Mouse (Mus musculus) kidney, postnatal 36 days (tissue): ENCODE measurements around the gene Cdh24.
"Not testable (repeated sequence)": the region's sequence is repeated elsewhere in the genome, so short reads cannot be mapped to it uniquely, and the experiment has no call there.

Experiments used
- DNase-seq, 2 experiments: peaks; one replicate each; pipeline ENCODE4 v3.0.0; 2021 to 2022; ENCODE audit warnings: mixed read lengths in 2 of 2

Cdh24 gene

GRCm38 (mm10) chr14:54642224-54642944 is 1.2 kb upstream of the Cdh24 start:
- no peak for DNase-seq

DNA sequence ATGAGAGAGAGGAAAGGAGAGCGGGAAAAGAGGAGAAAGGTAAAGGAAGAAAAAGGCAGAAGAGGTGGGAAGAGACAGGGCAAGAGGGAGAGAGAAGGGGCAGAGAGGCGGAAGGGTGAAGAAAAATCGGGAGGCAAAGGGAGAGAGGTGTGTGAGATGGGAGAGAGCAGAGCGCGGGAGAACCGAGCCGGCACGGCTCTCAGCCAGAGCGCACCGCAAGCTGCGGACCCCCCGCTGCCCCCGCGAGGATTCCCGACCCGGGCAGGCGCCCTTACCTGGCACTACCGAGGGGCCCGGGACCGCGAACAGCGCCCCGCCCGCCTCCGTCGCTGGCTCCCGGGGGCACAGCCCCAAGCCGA is 239 bp downstream of the Cdh24 start, which contains the start of gene Gm17606:
TSS of gene Gm17606 (plus strand) at position 7 of the 359 bp plus-strand sequence.
- DNase-seq = no peak

- DNase-seq = no peak
Observed at GRCm38 (mm10) chr14:54640121-54640520, 1.0 kb downstream of the Cdh24 start.

- DNase-seq = no peak
Observed at GRCm38 (mm10) chr14:54638210-54638609, 3.0 kb downstream of the Cdh24 start.

DNA sequence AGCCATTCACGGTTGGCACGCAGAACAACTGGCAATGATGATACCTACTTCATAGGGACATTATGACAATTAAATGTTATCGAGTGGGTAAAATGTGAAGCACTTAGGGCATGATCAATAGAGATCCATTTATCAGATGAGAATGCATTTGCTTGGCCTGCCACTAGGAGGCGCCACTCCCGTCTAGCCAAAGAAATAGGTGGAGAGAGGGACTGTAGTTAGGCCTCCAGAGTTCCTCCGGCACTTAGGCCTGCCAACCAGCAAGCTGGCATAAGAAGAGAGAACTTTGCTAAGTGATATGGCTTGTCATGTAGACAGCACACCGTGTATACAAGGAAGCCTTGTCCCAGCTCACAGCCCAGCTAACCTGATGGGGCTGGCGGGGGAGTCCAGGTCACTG is 4.2 kb downstream of the Cdh24 start:
- DNase-seq = peak; percentile 32 to 77

- DNase-seq = peak in 1 of 2 experiments; percentile 47
Observed at GRCm38 (mm10) chr14:54634182-54634581, 7.0 kb downstream of the Cdh24 start.

- no peak for DNase-seq
Observed at GRCm38 (mm10) chr14:54632252-54632651, 8.9 kb downstream of the Cdh24 start.

- no peak for DNase-seq
Observed at GRCm38 (mm10) chr14:54631240-54631599, 9.9 kb downstream of the Cdh24 start.

DNA sequence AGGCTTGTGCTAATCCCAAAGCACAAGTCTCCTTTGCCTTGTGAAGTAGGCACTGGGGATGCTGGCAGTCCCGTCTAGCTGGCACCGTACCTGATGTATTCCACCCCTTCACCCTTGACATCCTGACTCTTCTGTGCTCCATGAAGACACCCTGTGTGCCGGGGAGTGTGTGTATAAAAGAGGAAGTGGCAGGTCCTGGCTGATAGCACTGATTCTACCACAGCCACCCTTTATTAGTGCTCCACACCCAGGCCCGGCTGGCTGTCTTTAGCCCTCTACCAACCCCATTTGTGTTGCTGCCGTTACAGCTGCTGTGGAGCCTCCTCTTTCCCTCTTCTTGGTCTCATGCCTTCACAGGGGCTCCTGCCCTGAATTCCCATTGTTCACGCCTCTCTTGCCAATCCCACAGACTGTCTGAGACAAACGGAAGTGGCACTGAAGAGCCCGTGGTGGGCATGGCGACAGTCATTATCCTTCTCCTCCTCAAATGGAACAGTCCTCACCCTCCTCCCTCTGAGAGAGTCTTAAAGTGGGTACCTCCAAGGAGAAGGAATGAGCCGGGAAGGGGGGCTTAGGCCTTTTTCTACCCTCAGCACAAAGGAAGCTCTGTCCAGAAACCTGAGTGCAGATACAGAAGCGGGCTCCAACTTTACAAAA is 10.5 kb downstream of the Cdh24 start:
- no peak for DNase-seq

GRCm38 (mm10) chr14:54629797-54630196 is 11.4 kb downstream of the Cdh24 start:
- DNase-seq = no peak

GRCm38 (mm10) chr14:54628103-54628502 is 13.1 kb downstream of the Cdh24 start:
- DNase-seq = no peak

DNA sequence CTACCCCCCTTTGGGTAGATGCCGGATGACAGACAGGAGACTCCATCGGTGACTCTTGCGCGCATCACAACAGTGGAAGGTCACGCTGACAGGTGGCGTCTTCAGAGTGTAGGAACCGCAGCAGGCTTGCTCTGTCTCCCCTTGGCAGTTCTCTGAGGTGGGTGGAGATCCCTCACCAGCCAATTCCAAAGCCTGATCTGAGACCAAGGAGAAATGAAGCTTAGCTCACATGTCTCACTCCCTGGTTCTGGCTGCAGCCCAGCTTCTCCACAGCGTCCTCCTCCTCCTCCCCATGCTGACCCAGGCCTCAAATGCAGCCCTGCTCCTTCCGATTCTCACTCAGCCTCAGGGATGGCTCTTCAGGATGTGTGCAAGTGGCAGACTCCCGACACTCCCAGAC is 16.2 kb downstream of the Cdh24 start:
- DNase-seq = no peak

- no peak for DNase-seq
Observed at GRCm38 (mm10) chr14:54623334-54623733, 17.8 kb downstream of the Cdh24 start.

DNA sequence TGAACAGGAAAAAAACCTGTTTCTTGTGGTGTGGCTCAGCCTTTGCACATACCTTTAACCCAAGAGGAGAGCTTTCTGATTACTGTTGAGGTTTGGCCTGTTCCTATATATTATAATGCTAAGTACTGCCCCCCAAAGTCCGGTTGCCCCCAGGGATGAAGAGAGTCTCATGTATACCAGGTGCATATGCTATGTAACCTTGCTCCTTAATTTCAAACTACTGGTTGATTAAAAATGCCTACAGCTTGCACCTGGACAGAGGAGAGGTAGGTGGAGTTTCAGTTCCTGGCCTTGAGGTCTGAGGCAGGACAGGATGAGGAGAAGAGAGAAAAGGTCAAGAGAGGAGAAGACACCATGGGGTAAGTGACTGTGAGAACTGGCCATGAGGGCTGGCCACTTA is 20.0 kb downstream of the Cdh24 start, which contains the start of gene Psmb11:
TSS of gene Psmb11 (plus strand) at position 301 of the 400 bp plus-strand sequence.
- no peak for DNase-seq

DNA sequence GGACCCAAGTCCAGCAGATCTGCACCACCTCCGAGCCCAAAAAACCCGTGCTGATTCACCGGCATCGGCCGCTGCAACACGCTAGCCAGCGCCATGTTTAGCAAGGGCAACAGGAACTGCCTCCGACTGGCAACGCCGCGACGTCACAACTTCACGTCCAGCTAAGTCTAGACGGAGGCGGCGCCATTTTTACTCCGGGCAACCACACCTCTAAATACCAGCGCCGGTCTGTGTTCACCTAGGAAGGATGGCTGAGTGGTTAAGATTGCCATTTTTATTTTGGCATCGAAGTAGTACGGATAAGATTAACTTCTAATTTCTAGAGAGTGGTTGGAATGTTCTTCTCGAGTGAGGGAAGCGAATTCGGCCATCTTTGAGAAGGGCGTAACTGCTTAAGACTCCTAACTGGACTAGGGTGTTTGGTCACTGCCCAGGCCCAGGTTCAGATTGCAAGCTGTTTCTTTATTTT is 23.2 kb downstream of the Cdh24 start, which contains the start of gene Psmb5:
TSS of gene Psmb5 (minus strand) at position 126 of the 469 bp plus-strand sequence.
- peak; percentile 92 for DNase-seq

DNA sequence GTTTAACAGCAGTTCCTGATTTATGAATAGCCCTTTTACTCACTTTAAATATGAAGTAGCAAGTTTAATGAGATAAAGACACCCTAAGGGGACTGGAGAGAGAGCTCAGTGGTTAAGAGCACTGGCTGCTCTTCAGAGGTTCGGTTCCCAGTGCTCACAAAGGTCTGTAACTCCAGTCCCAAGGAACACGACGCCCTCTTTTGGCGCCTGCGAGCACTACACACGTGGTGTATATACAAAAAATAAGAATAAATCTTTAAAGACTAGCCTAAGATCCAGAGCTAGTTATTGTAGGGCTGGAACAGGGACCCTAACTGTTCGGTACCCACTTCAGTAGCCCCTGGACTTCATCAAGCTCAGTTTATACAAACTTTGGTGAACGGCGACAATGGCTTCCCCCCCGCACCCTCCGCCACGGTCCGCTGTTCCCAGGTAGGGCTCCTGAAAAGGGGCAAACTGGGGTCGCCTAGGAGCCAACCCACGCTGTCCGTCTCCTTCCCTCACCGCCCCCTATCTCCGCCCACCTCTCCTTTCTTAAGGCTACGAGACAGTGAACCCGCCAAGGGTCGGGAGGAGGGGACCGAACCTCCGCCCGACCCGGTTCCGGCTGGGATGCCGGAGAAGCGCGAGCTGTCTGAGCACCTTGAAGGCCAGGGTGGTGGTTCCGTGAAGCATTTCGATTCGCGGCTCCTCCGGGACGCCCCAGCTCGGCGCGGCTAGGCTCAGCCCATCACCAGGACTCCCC is 23.8 kb downstream of the Cdh24 start:
- peak in 1 of 2 experiments; percentile 34 for DNase-seq

GRCm38 (mm10) chr14:54616226-54616825 is 24.8 kb downstream of the Cdh24 start:
- no peak for DNase-seq

- DNase-seq = not testable (repeated sequence)
Observed at GRCm38 (mm10) chr14:54614130-54614529, 27.0 kb downstream of the Cdh24 start.

DNA sequence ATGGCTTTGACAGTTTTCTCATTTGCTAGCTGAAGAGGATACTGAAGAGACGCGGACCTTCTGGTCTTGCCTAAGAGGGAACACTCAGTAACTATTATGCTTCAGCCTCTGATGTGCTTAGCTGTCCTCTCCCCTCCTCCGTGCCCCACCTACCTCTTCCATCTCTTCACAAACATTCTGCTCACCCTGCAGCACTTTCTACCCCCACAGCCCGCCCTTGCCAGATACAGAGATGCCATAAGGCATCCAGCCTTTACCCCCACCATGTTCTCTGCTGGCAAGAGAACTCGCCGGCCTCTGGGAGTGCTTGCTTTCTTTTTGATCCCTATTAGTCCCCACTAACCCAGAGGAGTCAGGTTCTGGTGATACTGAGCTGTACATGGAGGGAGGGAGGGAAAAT is 30.5 kb downstream of the Cdh24 start:
- no peak for DNase-seq

DNA sequence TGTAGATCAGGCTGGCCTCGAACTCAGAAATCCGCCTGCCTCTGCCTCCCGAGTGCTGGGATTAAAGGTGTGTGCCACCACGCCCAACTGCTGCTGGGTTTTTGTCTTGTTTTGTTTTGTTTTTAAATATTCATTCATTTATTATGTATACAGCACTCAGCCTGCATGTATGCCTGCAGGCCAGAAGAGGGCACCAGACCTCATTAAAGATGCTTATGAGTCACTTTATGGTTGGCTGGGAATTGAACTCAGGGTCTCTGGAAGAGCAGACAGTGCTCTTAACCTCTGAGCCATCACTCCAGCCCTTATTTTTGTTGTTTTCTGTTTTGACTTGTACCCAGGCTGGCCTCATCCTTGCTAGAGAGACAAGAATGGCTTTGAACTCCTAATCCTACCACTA is 31.2 kb downstream of the Cdh24 start:
- peak in 1 of 2 experiments; percentile 63 for DNase-seq

- DNase-seq = no peak
Observed at GRCm38 (mm10) chr14:54609245-54609644, 31.9 kb downstream of the Cdh24 start.

- DNase-seq = no peak
Observed at GRCm38 (mm10) chr14:54607226-54607625, 33.9 kb downstream of the Cdh24 start.

GRCm38 (mm10) chr14:54605752-54606321 is 35.3 kb downstream of the Cdh24 start, which contains the start of gene 4931414P19Rik:
Gene 4931414P19Rik (minus strand): TSS chr14:54605993.
- peak; percentile 86 to 95 for DNase-seq
